Mouse (Mus musculus) cortical plate, adult 2 months (tissue): ENCODE results near the gene Spc24. TPM values are rescaled to one million over a fixed set of nuclear protein-coding genes. Genes with fewer than 3 reads are reported as not detected.
A peak's percentile ranks its signal among the peaks of the same experiment; 100 is the strongest.

Source experiments
- H3K27ac ChIP-seq: fragments of 200-500 bp; 2 replicates; pipeline ENCODE4 v1.5.1; 2012; ENCODE audit warnings: low read length, control low read depth, inconsistent platforms; ENCODE audit not compliant: insufficient read depth
- H3K4me1 ChIP-seq: fragments of 200-500 bp; 2 replicates; pipeline ENCODE4 v1.6.1; 2011; ENCODE audit warnings: low read length; ENCODE audit not compliant: control insufficient read depth, insufficient read depth
- H3K4me3 ChIP-seq: fragments of 200-500 bp; 2 replicates; pipeline ENCODE4 v1.5.1; 2011; ENCODE audit warnings: mild to moderate bottlenecking, low read length, control low read depth; ENCODE audit not compliant: insufficient read depth
- CTCF ChIP-seq: fragments of 200-500 bp; IDR thresholded peaks from 2 replicates; pipeline ENCODE4 v1.5.1; 2011; ENCODE audit warnings: mild to moderate bottlenecking, control low read depth, low read length; ENCODE audit not compliant: insufficient read depth; ENCODE audit errors: extremely low read depth
- POLR2A ChIP-seq: fragments of 200-500 bp; IDR thresholded peaks from 2 replicates; pipeline ENCODE4 v1.6.1; 2011; ENCODE audit warnings: mild to moderate bottlenecking, low read length, control low read depth; ENCODE audit not compliant: insufficient read depth; ENCODE audit errors: extremely low read depth
- polyA plus RNA-seq: library from polyadenylated mRNA; depleted of rRNA; stranded (reverse); fragments of >200 nt; gene quantifications from 2 replicates; pipeline ENCODE4 v1.2.3, GENCODE M21; 2012

The Spc24 gene
- polyA plus RNA-seq, 1 experiment, result 3.3 TPM

DNA sequence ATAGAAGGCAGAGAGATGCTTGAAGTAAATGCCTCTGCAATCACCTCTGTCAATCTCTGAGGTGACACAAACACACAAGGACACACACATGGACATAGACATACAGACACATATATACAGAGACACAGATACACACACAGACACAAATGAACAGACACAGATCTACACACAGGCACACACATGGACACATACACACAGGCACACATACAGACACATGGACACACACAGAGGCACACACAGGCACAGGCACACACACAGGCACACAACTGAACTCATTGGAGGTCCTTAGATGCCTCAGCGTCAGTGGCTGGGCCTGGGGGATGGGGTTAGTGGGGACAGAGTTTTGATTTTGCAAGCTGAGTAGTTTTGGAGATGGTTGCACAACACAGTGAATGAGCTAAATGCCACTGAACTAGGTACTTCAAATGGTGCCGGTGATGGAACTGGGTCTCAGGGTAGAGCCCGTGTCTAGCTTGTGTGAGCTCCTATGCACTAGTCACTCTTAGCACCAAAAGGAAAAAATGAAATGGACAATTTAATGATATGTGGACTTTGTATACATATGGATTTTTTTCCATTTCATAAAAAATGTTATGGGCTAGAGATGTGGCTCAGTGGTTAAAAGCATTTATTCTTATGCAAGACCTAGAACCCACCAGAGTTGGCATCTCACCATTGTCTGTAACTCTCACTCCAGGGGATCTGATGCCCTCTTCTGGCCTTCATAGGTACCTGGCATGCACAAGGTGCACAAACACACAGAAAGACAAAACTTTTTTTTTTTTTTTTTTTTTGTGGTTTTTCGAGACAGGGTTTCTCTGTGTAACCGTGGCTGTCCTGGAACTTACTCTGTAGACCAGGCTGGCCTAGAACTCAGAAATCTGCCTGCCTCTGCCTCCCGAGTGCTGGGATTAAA is 4.2 kb upstream of the Spc24 start:
- Histone ChIP-seq H3K4me1 (no peaks in the 10 kb centered on the region), H3K4me3 (no peak overlapping the region), H3K27ac (no peak overlapping the region)
- TF ChIP-seq CTCF, result no peak
- TF ChIP-seq POLR2A, result no peak

DNA sequence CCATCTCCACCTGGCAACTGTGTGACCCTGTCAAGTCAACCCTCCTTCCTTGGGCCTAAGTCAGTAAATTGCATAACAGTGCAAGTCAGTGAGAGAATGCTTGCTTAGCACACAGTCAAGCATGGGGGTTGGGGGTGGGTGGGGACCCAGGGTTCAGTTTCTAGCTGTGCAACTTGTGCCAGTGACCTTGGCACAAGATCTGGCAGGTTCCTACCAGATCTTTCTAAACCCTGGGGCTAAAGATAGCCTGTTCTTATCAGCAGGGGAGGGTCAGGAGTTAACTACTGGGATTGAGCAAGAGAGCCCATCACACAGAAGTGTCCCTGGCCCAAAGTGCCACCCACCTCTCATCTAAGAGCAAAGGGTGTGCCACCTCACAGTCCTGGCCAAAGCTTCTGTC is 2.0 kb upstream of the Spc24 start:
- H3K27ac ChIP-seq, result no peak overlapping the region
- no peak overlapping the region for H3K4me3 ChIP-seq
- no peaks in the 10 kb centered on the region for H3K4me1 ChIP-seq
- TF ChIP-seq CTCF, result no peak
- no peak for TF ChIP-seq POLR2A

DNA sequence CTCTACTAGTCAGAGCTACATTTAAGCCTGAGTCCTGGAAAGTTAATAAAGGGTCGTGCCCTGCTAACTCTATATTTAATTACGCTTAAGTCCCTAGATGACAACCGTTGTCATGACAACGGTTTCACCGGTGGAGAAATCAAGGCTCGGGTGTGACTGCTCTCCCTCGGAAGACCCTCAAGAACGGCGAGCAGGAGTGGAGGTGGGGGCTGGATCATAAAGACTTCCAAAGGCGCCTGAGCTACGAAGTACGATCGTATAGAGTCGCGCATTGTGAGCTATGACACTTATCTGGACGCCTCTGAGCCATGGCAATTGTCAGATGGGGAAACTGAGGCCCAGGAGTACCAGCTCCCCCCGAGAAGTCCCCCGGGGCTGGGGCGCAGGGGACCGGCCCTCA is 385 bp downstream of the Spc24 start:
- TF ChIP-seq CTCF, result no peak
- TF ChIP-seq POLR2A, result no peak

DNA sequence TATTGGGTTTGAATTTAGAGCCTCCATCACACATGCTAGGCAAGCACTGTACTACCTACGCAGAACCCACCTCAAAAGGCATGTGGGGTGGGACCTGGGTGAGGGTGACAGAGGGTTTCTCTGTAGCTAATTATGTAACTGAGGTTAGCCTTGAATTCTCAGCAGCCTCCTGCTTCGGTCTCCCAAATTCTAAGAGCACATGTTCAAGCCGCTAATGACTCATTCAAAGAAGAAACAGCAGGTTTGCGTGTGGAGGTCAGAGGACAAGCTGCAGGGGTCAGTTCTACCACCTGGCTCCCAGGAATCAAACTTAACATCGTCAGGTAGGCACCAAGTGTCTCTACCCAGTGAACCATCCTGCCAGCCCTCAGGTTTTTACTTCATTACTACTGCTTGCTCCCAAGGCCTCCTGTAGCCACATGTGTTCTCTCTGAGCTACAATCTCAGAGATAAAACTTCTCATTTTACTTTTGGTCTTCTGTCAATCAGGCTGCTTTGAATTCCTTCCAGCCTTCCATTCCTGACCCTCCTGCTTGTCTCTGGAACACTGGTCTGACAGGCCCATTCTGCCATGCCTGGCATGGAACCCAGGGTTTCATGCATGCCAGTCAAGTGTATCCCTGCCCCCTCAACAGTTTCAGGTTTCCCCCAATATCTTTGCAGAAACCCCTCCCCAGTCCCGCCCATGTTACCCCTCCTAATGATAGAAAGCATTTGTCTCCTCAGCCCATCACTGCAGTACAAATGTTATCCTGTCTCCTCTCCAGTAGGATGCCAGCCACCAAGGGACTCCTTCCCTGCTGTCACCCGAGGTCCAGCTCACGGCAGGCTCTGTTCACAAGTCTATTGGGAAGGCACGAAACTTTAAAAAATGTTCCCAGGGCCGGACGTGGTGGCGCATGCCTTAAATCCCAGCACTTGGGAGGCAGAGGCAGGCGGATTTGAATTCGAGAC is 1.2 kb downstream of the Spc24 start:
- H3K4me3 ChIP-seq, result no peak overlapping the region
- TF ChIP-seq POLR2A (no peak), CTCF (no peak)
- no peaks in the 10 kb centered on the region for H3K4me1 ChIP-seq
- no peak overlapping the region for H3K27ac ChIP-seq

More for the DNA sequence above, 385 bp downstream of the Spc24 start:
- H3K4me1 ChIP-seq, result no peaks in the 10 kb centered on the region
- peak overlapping the region; percentile 37 for H3K4me3 ChIP-seq
- no peak overlapping the region for H3K27ac ChIP-seq

DNA sequence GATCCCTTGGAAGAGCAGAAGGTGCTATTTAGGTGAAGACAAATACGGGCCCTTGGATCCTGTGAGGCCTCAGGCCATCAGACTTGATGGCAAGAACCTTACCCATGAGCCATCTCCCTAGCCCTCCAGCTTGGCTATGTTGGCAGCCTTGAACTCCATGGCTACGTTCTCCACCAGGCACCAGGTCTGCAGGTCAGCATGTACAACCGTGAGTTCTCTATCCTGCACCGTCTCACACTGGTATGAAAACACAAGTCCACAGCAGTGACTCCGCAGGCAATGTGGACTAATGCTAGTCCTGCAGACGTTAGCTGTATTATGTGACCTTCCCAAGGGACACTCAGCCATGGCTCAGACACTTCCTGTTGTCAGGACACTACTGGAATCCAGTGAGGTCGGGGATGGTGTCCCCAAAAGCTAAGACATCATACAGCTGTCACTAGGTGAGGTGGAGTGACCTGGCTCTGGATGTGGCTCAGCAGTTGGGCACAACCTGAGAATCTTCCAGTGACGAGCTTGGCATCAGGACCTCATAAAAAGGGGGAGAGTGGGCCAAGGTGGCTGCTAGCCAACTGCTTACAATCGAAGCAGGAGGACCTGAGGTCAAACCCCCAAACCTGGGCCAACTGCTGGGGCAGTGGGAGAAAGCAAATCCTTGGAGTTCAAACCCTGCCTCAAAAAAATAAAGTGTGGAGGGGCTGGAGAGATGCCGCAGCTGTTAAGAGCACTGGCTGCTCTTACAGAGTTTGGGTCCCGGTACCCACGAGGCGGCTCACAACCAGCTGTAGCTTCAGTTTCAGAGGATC is 5.4 kb downstream of the Spc24 start:
- no peak overlapping the region for H3K4me3 ChIP-seq

DNA sequence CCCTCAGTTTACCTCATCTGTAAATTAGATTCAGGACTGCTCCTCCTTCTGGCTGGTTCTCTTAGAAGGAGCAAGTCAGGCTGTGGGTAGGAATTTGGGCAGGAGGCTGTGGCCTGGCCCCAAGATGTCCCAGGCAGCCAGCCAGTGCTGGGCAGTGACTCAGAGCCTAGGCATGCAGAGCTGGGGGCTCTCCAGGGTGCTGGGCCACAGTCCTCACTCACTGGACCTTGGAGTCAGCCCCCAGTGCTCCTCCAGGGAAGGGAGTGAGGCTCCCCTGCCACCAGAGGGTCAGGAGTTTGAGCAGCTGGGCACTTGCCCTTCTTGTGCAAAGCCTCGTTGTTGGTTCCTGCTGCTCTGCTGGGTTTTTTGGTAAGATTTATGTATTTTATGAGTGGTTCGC is 6.1 kb downstream of the Spc24 start:
- H3K4me1 ChIP-seq, result peaks cover 4% of the 10 kb centered on the region
- no peak overlapping the region for H3K4me3 ChIP-seq
- no peak overlapping the region for H3K27ac ChIP-seq
- no peak for TF ChIP-seq CTCF
- TF ChIP-seq POLR2A, result no peak

More for the DNA sequence above, 5.4 kb downstream of the Spc24 start:
- TF ChIP-seq POLR2A (no peak), CTCF (no peak)
- peaks cover 4% of the 10 kb centered on the region for H3K4me1 ChIP-seq
- H3K27ac ChIP-seq, result no peak overlapping the region

DNA sequence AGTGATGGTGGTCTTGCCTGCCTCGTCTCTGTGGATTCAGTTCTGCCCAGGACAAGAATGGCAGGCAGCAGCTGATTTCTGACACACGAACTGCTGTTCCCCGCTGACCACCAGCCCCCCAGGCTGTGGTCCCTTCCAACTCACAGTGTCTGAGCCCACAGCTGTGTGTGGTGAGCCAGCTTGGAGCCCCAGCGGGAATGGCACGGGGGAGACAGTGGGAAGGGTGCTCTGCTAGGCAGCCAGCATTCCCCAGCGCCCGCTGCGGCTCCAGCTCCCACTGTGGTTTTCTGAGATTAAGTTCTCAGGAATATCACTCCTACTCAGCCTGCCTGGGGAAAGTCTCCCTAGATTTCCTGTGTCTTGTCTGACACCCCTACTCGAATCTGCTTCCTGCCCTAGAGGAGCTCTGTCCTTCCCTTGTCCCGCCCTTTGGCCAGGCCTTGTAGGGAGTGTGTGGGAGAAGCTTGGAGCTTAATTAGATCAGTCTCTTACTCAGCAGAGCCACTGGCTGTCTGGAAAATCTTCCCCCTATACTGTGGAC is 7.8 kb downstream of the Spc24 start:
- H3K27ac ChIP-seq, result no peak overlapping the region
- no peak overlapping the region for H3K4me3 ChIP-seq
- TF ChIP-seq CTCF (no peak), POLR2A (no peak)
- peaks cover 5% of the 10 kb centered on the region for H3K4me1 ChIP-seq

DNA sequence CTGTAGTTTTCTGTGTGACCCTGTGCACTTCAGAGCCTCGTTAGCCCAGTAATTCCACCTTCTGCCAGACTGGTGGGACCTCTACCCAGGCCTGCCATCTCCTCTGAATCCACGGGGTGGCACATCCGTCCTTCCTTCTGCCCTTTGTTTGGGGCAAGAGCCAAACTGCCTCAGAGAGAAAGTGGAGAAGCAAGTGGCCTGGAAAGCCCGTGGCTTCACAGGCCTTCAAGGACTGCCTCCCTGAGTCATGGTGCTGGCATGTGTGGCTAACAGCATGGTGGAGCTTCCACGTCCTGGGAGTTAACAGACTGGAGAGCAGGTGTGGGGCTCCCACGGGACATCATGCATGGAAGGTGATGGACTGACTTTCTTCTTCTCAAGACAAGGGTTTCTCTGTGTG is 8.8 kb downstream of the Spc24 start:
- Histone ChIP-seq H3K4me1 (peaks cover 5% of the 10 kb centered on the region), H3K4me3 (no peak overlapping the region), H3K27ac (no peak overlapping the region)
- TF ChIP-seq CTCF (0 out of 2 replicates have a peak, but pooled peaks have one; percentile 14), POLR2A (no peak)

DNA sequence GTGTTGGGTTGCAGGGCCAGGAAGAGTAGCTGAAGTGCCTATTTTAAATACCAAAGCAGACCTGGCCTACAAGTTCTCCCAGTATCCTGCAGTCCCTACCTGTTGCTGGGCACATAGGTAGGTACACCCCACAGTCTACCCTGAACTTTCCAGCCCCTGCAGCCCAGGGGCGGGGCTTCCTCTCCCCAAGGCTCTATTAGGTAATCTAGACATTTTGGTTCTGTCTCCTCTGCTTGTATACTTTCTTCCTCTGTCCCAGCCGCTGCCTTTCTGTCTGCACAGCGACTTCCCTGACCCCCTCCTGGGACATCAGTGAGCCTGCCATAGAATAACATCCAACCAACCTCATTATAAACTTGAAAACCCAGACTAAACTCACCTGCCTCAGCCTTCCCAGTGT is 9.7 kb downstream of the Spc24 start:
- peaks cover 5% of the 10 kb centered on the region for H3K4me1 ChIP-seq
- no peak overlapping the region for H3K27ac ChIP-seq
- H3K4me3 ChIP-seq, result no peak overlapping the region
- TF ChIP-seq CTCF, result no peak
- TF ChIP-seq POLR2A, result no peak
